Mouse (Mus musculus) splenic B cell, adult 2 months (primary cell): ENCODE data around the gene Mapre1.
"Not testable (repeated sequence)": the region's sequence is repeated elsewhere in the genome, so short reads cannot be mapped to it uniquely, and the experiment has no call there.

Experiments used
- DNase-seq: peaks from one replicate; pipeline ENCODE4 v3.0.0-alpha.2; 2011; ENCODE audit warnings: low read depth, low spot score
- H3K27me3 ChIP-seq: 2 replicates; pipeline ENCODE4 v1.6.1; 2012; ENCODE audit warnings: mild to moderate bottlenecking, low read length, moderate library complexity, mixed read lengths; ENCODE audit not compliant: control insufficient read depth, poor library complexity, insufficient read depth, severe bottlenecking
- H3K36me3 ChIP-seq: 2 replicates; pipeline ENCODE4 v1.6.1; 2012; ENCODE audit warnings: mild to moderate bottlenecking, low read length, moderate library complexity, mixed read lengths; ENCODE audit not compliant: control insufficient read depth, poor library complexity, insufficient read depth, severe bottlenecking

Mapre1 gene

GRCm38 (mm10) chr2:153740500-153741436 is at the start of gene Mapre1:
Gene Mapre1 (plus strand): TSS chr2:153741274.
- H3K36me3 ChIP-seq, result no peaks in the 10 kb centered on the region
- DNase-seq, result peak; percentile 99

GRCm38 (mm10) chr2:153693413-153693812 is 47.7 kb upstream of the Mapre1 start:
- not testable (repeated sequence) for H3K27me3 ChIP-seq, DNase-seq, H3K36me3 ChIP-seq

More at GRCm38 (mm10) chr2:153740500-153741436, at the start of gene Mapre1:
- no peaks in the 10 kb centered on the region for H3K27me3 ChIP-seq

GRCm38 (mm10) chr2:153694462-153695085 is 46.5 kb upstream of the Mapre1 start:
- no peaks in the 10 kb centered on the region for H3K27me3 ChIP-seq
- DNase-seq, result peak; percentile 78

GRCm38 (mm10) chr2:153696352-153696751 is 44.7 kb upstream of the Mapre1 start, which contains the start of gene Dnmt3c:
Gene Dnmt3c (plus strand): TSS chr2:153696652.
- Histone ChIP-seq H3K27me3 (no peaks in the 10 kb centered on the region), H3K36me3 (no peaks in the 10 kb centered on the region)
- DNase-seq, result no peak

More at GRCm38 (mm10) chr2:153694462-153695085, 46.5 kb upstream of the Mapre1 start:
- no peaks in the 10 kb centered on the region for H3K36me3 ChIP-seq

- no peaks in the 10 kb centered on the region for H3K27me3 ChIP-seq
- DNase-seq, result no peak
- no peaks in the 10 kb centered on the region for H3K36me3 ChIP-seq
Measured at GRCm38 (mm10) chr2:153703389-153703788, 37.7 kb upstream of the Mapre1 start.

GRCm38 (mm10) chr2:153710701-153711330 is 30.3 kb upstream of the Mapre1 start:
- H3K27me3 ChIP-seq, result no peaks in the 10 kb centered on the region
- peak; percentile 50 for DNase-seq
- H3K36me3 ChIP-seq, result no peaks in the 10 kb centered on the region

GRCm38 (mm10) chr2:153712646-153713091 is 28.4 kb upstream of the Mapre1 start:
- Histone ChIP-seq H3K36me3 (no peaks in the 10 kb centered on the region), H3K27me3 (no peaks in the 10 kb centered on the region)
- no peak for DNase-seq

- DNase-seq, result no peak
- Histone ChIP-seq H3K36me3 (no peaks in the 10 kb centered on the region), H3K27me3 (no peaks in the 10 kb centered on the region)
Measured at GRCm38 (mm10) chr2:153713227-153713626, 27.8 kb upstream of the Mapre1 start.

GRCm38 (mm10) chr2:153717861-153718260 is 23.2 kb upstream of the Mapre1 start:
- H3K27me3 ChIP-seq, DNase-seq, H3K36me3 ChIP-seq: not testable (repeated sequence)

- DNase-seq, result no peak
- Histone ChIP-seq H3K27me3 (no peaks in the 10 kb centered on the region), H3K36me3 (no peaks in the 10 kb centered on the region)
Measured at GRCm38 (mm10) chr2:153723098-153723497, 18.0 kb upstream of the Mapre1 start.

GRCm38 (mm10) chr2:153724424-153724823 is 16.6 kb upstream of the Mapre1 start:
- Histone ChIP-seq H3K36me3 (no peaks in the 10 kb centered on the region), H3K27me3 (no peaks in the 10 kb centered on the region)
- DNase-seq, result no peak

- Histone ChIP-seq H3K27me3 (no peaks in the 10 kb centered on the region), H3K36me3 (no peaks in the 10 kb centered on the region)
- no peak for DNase-seq
Measured at GRCm38 (mm10) chr2:153724871-153725270, 16.2 kb upstream of the Mapre1 start.

GRCm38 (mm10) chr2:153725291-153725690 is 15.8 kb upstream of the Mapre1 start:
- no peak for DNase-seq
- no peaks in the 10 kb centered on the region for H3K36me3 ChIP-seq
- no peaks in the 10 kb centered on the region for H3K27me3 ChIP-seq

GRCm38 (mm10) chr2:153734033-153734432 is 7.0 kb upstream of the Mapre1 start:
- H3K36me3 ChIP-seq, result no peaks in the 10 kb centered on the region
- H3K27me3 ChIP-seq, result no peaks in the 10 kb centered on the region
- no peak for DNase-seq
